Mouse (Mus musculus): ENCODE data around the gene Fos. TPM values are rescaled to one million over a fixed set of nuclear protein-coding genes. Genes with fewer than 3 reads are reported as not detected.
A peak's percentile ranks its signal among the peaks of the same experiment; 100 is the strongest.

Fos gene
- polyA plus RNA-seq, 1 experiment from 2014 or later: 33.8 TPM

DNA sequence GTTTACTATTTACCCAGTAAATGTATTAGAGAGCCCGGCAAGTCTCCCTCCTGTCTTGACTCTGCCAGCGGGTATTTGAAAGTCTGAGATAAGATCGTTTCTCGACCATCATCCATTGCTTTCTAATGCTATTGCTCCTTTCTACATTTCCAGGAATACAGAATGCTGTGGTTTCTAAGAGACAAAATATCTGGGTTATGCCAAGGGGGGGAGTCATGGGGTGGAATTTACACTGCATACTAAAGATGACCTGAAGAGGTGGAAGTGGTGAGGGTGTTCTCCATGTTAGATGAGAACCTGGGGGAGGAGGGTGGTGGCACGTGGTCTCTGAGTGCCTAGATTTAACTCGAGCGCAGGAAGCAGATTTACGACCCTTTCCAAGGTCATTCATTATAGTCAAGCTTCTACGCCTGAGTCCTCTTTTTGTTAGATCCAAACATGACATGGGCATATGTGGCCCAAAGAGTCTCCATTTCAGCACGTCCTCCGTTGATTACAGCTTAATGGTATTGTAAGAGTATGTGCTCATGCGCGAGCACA is 16.7 kb upstream of the Fos start:
- H3K4me3 ChIP-seq (ENCODE audit: low read depth, low read length): no peak overlapping the region
- 44% methylated on average over 13 of the region's 13 CpGs for WGBS
- H3K4me2 ChIP-seq (replicated peaks; ENCODE audit: low read depth, low read length): no peak overlapping the region
- peak; percentile 30 for DNase-seq (ENCODE audit: low spot score)
- ATAC-seq: no peak
- H3K27me3 ChIP-seq (replicated peaks; ENCODE audit: insufficient read depth, low read length): no peaks in the 10 kb centered on the region
- H3K36me3 ChIP-seq (ENCODE audit: insufficient read depth, low read length): no peaks in the 10 kb centered on the region
- no peak overlapping the region for H3K9ac ChIP-seq (replicated peaks; ENCODE audit: low read depth)
- no peaks in the 10 kb centered on the region for H3K9me3 ChIP-seq (ENCODE audit: low read length)
- H3K27ac ChIP-seq (ENCODE audit: low read length): peak overlapping the region; percentile 11; the same call in 1 of the 2 replicates
- TF ChIP-seq CTCF (IDR thresholded peaks at IDR 0.05) (no peak), EP300 (IDR thresholded peaks at IDR 0.05) (peak; percentile 70)
- H3K4me1 ChIP-seq (ENCODE audit: insufficient read depth, low read depth, low read length): peaks cover 33% of the 10 kb centered on the region

DNA sequence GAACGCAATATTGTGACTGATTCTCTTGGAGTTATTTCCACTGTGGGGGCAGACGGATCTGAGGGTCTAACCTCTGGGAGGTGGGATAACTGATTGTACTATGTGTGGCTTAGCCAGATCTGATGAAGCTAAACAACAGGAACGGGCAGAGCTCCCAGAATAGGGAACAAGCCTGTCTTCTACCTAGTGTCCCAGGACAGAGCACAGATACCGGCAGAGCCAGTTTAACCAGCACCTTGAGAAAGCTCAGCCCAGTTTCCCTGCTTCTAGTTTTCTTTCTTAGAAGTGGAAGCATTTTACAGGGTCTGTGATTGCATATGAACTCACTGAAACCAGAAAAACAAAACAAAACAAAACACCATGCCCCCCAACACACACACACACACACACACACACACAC is 13.9 kb upstream of the Fos start:
- H3K36me3 ChIP-seq (ENCODE audit: insufficient read depth, low read length): no peaks in the 10 kb centered on the region
- H3K9ac ChIP-seq (replicated peaks; ENCODE audit: low read depth): no peak overlapping the region
- no peak for TF ChIP-seq EP300 (IDR thresholded peaks at IDR 0.05)
- TF ChIP-seq CTCF (IDR thresholded peaks at IDR 0.05): no peak
- ATAC-seq: no peak
- H3K27ac ChIP-seq (ENCODE audit: low read length): peak overlapping the region; percentile 47
- peak; percentile 13 for DNase-seq (ENCODE audit: low spot score)
- no peak overlapping the region for H3K4me2 ChIP-seq (replicated peaks; ENCODE audit: low read depth, low read length)
- no peak overlapping the region for H3K4me3 ChIP-seq (ENCODE audit: low read depth, low read length)
- H3K4me1 ChIP-seq (ENCODE audit: insufficient read depth, low read depth, low read length): peaks cover 36% of the 10 kb centered on the region; the same call in 1 of the 2 replicates
- no peaks in the 10 kb centered on the region for H3K27me3 ChIP-seq (replicated peaks; ENCODE audit: insufficient read depth, low read length)
- no peaks in the 10 kb centered on the region for H3K9me3 ChIP-seq (ENCODE audit: low read length)
- 59% methylated on average over 4 of the region's 4 CpGs for WGBS

DNA sequence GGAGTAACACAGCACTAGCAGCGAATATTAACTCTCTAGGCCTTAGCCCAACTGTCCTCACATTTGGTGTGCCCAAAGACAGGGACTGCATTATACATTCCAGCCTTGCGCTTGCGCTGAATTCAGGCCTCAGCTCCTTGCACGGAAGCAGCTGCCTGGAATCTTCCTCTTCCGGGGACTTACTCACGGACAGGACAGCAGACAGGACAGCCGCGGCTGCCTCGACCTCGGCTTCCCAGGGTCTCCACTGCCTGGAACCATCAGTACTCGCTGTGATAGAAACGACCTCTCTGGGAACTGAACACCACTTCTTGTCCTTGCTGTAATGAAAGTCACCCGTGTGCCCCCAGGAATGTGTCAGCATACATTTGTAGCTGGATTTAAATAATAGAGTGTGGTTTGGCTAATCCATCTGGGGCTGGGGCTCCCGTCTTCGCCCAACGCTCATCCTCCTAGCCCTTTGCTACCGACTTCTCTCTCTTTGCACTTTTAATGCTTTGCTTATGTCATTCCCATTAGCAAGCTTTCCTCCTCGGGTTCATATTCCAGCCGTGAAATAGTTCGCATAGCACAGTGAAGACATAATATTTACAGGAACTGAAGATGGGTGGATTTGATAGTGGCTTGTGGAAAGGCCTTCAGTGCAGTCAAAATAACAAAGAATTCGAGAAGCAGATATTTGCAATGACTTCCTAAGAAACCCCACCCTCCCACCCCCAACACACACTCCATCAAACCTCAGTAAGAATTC is 11.6 kb upstream of the Fos start:
- H3K4me2 ChIP-seq (replicated peaks; ENCODE audit: low read depth, low read length): no peak overlapping the region
- H3K4me3 ChIP-seq (ENCODE audit: low read depth, low read length): no peak overlapping the region
- no peaks in the 10 kb centered on the region for H3K36me3 ChIP-seq (ENCODE audit: insufficient read depth, low read length)
- WGBS: 27% methylated on average over 21 of the region's 21 CpGs
- TF ChIP-seq EP300 (IDR thresholded peaks at IDR 0.05) (peak; percentile 82), CTCF (IDR thresholded peaks at IDR 0.05) (no peak)
- ATAC-seq (peak; percentile 59), DNase-seq (ENCODE audit: low spot score) (peak; percentile 82)
- no peaks in the 10 kb centered on the region for H3K9me3 ChIP-seq (ENCODE audit: low read length)
- no peaks in the 10 kb centered on the region for H3K27me3 ChIP-seq (replicated peaks; ENCODE audit: insufficient read depth, low read length)
- H3K27ac ChIP-seq (ENCODE audit: low read length): peak overlapping the region; percentile 58; the same call in 1 of the 2 replicates
- no peak overlapping the region; the same call in 1 of the 2 replicates for H3K9ac ChIP-seq (replicated peaks; ENCODE audit: low read depth)
- H3K4me1 ChIP-seq (ENCODE audit: insufficient read depth, low read depth, low read length): peaks cover 31% of the 10 kb centered on the region; the same call in 1 of the 2 replicates

DNA sequence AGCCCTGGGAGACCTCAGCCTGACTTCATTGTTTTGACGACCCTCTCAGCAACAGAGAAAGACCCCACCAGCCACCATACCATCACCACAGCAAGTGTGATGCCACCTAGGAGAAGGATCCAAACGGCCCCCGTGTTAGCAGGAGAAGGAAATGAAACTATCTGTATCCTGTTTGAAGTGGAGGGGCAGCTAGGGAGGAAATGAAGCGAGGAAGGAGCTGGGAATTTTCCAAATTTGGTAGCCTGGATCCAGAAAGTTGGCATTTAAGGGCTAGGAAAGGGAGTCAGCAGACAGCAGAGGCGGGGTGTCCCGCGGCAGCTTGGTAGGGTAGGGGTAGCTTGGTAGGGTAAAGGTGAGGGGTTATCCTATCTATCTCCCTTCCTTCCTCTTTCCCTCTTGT is 10.9 kb upstream of the Fos start:
- H3K36me3 ChIP-seq (ENCODE audit: insufficient read depth, low read length): no peaks in the 10 kb centered on the region
- H3K4me3 ChIP-seq (ENCODE audit: low read depth, low read length): no peak overlapping the region
- H3K9ac ChIP-seq (replicated peaks; ENCODE audit: low read depth): no peak overlapping the region
- H3K9me3 ChIP-seq (ENCODE audit: low read length): no peaks in the 10 kb centered on the region
- H3K27ac ChIP-seq (ENCODE audit: low read length): peak overlapping the region; percentile 58; the same call in 1 of the 2 replicates
- ATAC-seq (0 out of 2 replicates have a peak, but pooled peaks have one; percentile 11), DNase-seq (ENCODE audit: low spot score) (peak; percentile 66)
- no peaks in the 10 kb centered on the region for H3K27me3 ChIP-seq (replicated peaks; ENCODE audit: insufficient read depth, low read length)
- peak overlapping the region; percentile 2; the same call in 1 of the 2 replicates for H3K4me2 ChIP-seq (replicated peaks; ENCODE audit: low read depth, low read length)
- 24% methylated on average over 7 of the region's 7 CpGs for WGBS
- TF ChIP-seq EP300 (IDR thresholded peaks at IDR 0.05) (no peak), CTCF (IDR thresholded peaks at IDR 0.05) (no peak)
- H3K4me1 ChIP-seq (ENCODE audit: insufficient read depth, low read depth, low read length): peaks cover 28% of the 10 kb centered on the region; the same call in 1 of the 2 replicates

DNA sequence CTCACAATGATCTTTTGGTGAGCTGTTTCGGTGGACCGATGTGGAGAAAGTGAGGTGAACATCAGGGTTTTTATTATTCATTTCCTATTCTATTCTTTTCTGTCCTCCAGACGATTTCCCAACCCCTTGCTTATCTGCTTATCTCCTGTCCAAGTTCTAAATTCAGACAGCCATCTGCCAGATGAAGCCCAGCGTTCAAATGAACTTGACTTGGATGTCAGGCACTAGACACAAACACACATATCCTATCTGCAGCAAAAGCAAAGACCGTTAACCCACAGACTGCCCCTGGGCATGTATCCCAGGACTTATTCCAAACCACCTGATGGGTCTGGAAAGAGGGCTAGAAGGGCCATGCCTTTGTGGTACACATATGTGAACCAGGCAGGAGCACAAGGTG is 9.3 kb upstream of the Fos start:
- peaks cover 27% of the 10 kb centered on the region; the same call in 1 of the 2 replicates for H3K4me1 ChIP-seq (ENCODE audit: insufficient read depth, low read depth, low read length)
- H3K36me3 ChIP-seq (ENCODE audit: insufficient read depth, low read length): no peaks in the 10 kb centered on the region
- ATAC-seq (no peak), DNase-seq (ENCODE audit: low spot score) (peak; percentile 48)
- no peaks in the 10 kb centered on the region for H3K9me3 ChIP-seq (ENCODE audit: low read length)
- no peak overlapping the region for H3K4me3 ChIP-seq (ENCODE audit: low read depth, low read length)
- no peak overlapping the region for H3K9ac ChIP-seq (replicated peaks; ENCODE audit: low read depth)
- H3K4me2 ChIP-seq (replicated peaks; ENCODE audit: low read depth, low read length): no peak overlapping the region
- TF ChIP-seq CTCF (IDR thresholded peaks at IDR 0.05) (no peak), EP300 (IDR thresholded peaks at IDR 0.05) (no peak)
- peak overlapping the region; percentile 68 for H3K27ac ChIP-seq (ENCODE audit: low read length)
- H3K27me3 ChIP-seq (replicated peaks; ENCODE audit: insufficient read depth, low read length): no peaks in the 10 kb centered on the region
- 53% methylated on average over 5 of the region's 5 CpGs for WGBS

DNA sequence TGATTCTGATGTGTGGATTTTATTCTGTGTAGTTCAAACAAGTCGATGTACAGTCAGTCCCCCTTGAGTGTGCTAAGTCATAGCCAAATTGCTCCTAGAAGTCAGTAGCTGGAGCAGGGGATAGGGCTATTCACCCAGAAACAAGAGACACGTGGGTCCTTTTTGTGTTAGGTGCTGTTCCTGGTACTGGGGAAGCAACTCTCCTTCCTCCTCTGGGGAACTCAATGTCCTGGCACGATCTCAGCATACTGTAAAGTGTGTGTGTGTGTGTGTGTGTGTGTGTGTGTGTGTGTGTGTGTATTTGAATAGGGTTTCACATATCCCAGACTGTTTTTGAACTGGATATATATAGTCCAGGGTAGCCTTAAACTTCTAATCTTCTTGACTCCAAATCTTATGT is 8.8 kb upstream of the Fos start:
- H3K27me3 ChIP-seq (replicated peaks; ENCODE audit: insufficient read depth, low read length): no peaks in the 10 kb centered on the region
- peak; percentile 71 for ATAC-seq
- WGBS: 25% methylated on average over 3 of the region's 3 CpGs
- H3K4me3 ChIP-seq (ENCODE audit: low read depth, low read length): no peak overlapping the region
- H3K4me1 ChIP-seq (ENCODE audit: insufficient read depth, low read depth, low read length): peaks cover 27% of the 10 kb centered on the region; the same call in 1 of the 2 replicates
- H3K4me2 ChIP-seq (replicated peaks; ENCODE audit: low read depth, low read length): no peak overlapping the region
- no peaks in the 10 kb centered on the region for H3K36me3 ChIP-seq (ENCODE audit: insufficient read depth, low read length)
- no peaks in the 10 kb centered on the region for H3K9me3 ChIP-seq (ENCODE audit: low read length)
- TF ChIP-seq EP300 (IDR thresholded peaks at IDR 0.05): peak; percentile 97
- TF ChIP-seq CTCF (IDR thresholded peaks at IDR 0.05): no peak
- peak overlapping the region; percentile 68 for H3K27ac ChIP-seq (ENCODE audit: low read length)
- H3K9ac ChIP-seq (replicated peaks; ENCODE audit: low read depth): no peak overlapping the region
- DNase-seq (ENCODE audit: low spot score): peak; percentile 89
